In the genomic region with DNA sequence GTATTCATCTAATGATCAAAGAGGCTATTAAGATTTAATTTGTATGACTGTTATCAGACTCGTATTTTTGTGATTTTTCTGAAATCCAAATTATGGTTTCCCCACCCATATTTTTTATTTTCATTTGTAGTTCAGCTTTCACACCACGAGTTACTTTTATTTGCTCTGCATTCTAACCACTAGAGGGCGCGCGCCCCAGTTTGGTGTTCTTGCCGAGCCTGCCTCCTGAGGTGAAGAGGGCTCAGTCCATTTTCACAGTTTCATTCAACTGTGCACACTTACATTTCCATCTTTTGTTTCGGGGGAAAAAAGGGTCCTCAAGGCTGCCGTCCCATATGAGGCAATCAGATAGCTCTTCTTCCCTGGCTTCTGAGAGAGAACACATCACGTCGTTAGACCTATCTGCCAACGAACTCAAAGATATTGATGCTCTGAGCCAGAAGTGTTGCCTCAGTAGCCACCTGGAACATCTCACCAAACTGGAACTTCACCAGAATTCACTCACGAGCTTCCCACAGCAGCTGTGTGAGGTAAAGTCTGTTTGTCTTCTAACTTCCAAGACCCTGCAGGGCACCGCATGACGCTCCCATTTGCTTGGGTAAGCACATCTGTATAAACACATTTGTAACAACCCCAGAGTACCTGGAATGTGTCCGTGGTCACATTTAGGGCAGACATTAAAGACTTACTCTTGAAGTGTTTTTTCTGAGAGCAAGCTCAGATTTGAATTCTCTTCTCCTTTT, we compare ENCODE assay signal across 8 mouse cellular contexts.
A peak's percentile ranks its signal among the peaks of the same experiment; 100 is the strongest.
DNase-seq lines count a peak whose midpoint lies in the region; ATAC-seq and TF ChIP-seq lines count a peak whose summit lies in the region.

No protein-coding gene starts in this region.

- no peaks in the 10 kb centered on the region for H3K27me3 ChIP-seq in hindbrain, postnatal 0 days (ENCODE audit: insufficient read depth, low read length)

- WGBS in hindbrain, postnatal 0 days, result 47% methylated on average over 15 of the region's 15 CpGs

- no peak overlapping the region for H3K4me2 ChIP-seq in hindbrain, postnatal 0 days (ENCODE audit: low read depth, low read length)

- no peak overlapping the region for H3K27ac ChIP-seq in gastrocnemius, adult 2 months
- no peak overlapping the region for H3K27ac ChIP-seq in hindbrain, postnatal 0 days

- peak; percentile 54 for DNase-seq in gastrocnemius, adult 2 months
- no peak for DNase-seq in gastrocnemius, postnatal 25 days
- DNase-seq in right cerebral cortex, adult 2 months (ENCODE audit: low spot score in 2 of 2), result peak; percentile 29 to 47
- no peak for DNase-seq in right cerebral cortex, adult 18-20 months
- DNase-seq in cerebellum, adult 9-10 months, result peak; percentile 24
- peak; percentile 65 for DNase-seq in hindbrain, postnatal 0 days (ENCODE audit: low spot score)
- DNase-seq in urinary bladder, postnatal 36 days (ENCODE audit: low spot score in 2 of 2), result peak; percentile 24 to 45

- TF ChIP-seq CTCF in gastrocnemius, adult 2 months (IDR thresholded peaks at IDR 0.05), result peak; percentile 76
- peak; percentile 86 for TF ChIP-seq CTCF in hindbrain, postnatal 0 days (IDR thresholded peaks at IDR 0.05; ENCODE audit: low read depth)

- H3K4me3 ChIP-seq in gastrocnemius, adult 2 months, result no peak overlapping the region
- no peak overlapping the region for H3K4me3 ChIP-seq in hindbrain, postnatal 0 days (ENCODE audit: low read length)

- H3K4me1 ChIP-seq in hindbrain, postnatal 0 days (ENCODE audit: insufficient read depth, low read length), result no peaks in the 10 kb centered on the region

- intact Hi-C loops in gastrocnemius, adult 2 months (cut with DNase I), result no loop called here

- H3K9ac ChIP-seq in hindbrain, postnatal 0 days (replicated peaks; ENCODE audit: low read length), result no peak overlapping the region

- ATAC-seq in hindbrain, postnatal 0 days, result no peak
- ATAC-seq in megakaryocyte-erythroid progenitor cell, adult 5-6 weeks (replicated peaks; ENCODE audit: low FRiP score, low TSS enrichment, poor library complexity, severe bottlenecking), result peak; percentile 79; the same call in 1 of the 2 replicates

- no peaks in the 10 kb centered on the region for H3K9me3 ChIP-seq in hindbrain, postnatal 0 days (ENCODE audit: low read length)

- H3K36me3 ChIP-seq in hindbrain, postnatal 0 days (ENCODE audit: insufficient read depth, low read length), result no peaks in the 10 kb centered on the region; the same call in 1 of the 2 replicates

Comparison
In these comparisons a context has a peak if more than half of its experiments do, and no peak if none do; other contexts are left out.
1. DNase-seq: peak in gastrocnemius, adult 2 months (single experiment), right cerebral cortex, adult 2 months (2 of 2), cerebellum, adult 9-10 months (single experiment), hindbrain, postnatal 0 days (single experiment) and urinary bladder, postnatal 36 days (2 of 2); none in gastrocnemius, postnatal 25 days (single experiment) and right cerebral cortex, adult 18-20 months (single experiment).